Mouse (Mus musculus) limb, embryonic 11.5 days (tissue): Measurements from ENCODE around the gene Nubp2. TPM values are rescaled to one million over a fixed set of nuclear protein-coding genes. Genes with fewer than 3 reads are reported as not detected.

Experiments used
- ATAC-seq: fragments of 200-750 bp; cut with Nextera tagmentation; 2 replicates; pipeline ENCODE4 v1.8.0; 2017; ENCODE audit warnings: low read depth; ENCODE audit not compliant: insufficient number of reproducible peaks, low FRiP score, low TSS enrichment
- DNase-seq: peaks from one replicate; pipeline ENCODE4 v3.0.0-alpha.2; 2015; ENCODE audit warnings: low spot score
- H3K27ac ChIP-seq: fragments of 300-500 bp; sonication (generic); replicated peaks from 2 replicates; pipeline ENCODE4 v1.5.1; 2014; ENCODE audit warnings: low read depth, mild to moderate bottlenecking, low read length
- H3K27me3 ChIP-seq: fragments of 300-500 bp; sonication (generic); 2 replicates; pipeline ENCODE4 v1.6.1; 2014; ENCODE audit warnings: mild to moderate bottlenecking, low read length, mixed read lengths; ENCODE audit not compliant: control insufficient read depth, insufficient read depth
- H3K36me3 ChIP-seq: fragments of 300-500 bp; sonication (generic); 2 replicates; pipeline ENCODE4 v1.6.1; 2014; ENCODE audit warnings: mild to moderate bottlenecking, low read length, moderate library complexity, mixed read lengths; ENCODE audit not compliant: control insufficient read depth, insufficient read depth
- H3K4me1 ChIP-seq: fragments of 300-500 bp; sonication (generic); 2 replicates; pipeline ENCODE4 v1.6.1; 2014; ENCODE audit warnings: low read length, mixed read lengths; ENCODE audit not compliant: control insufficient read depth, insufficient read depth
- H3K4me2 ChIP-seq: fragments of 300-500 bp; sonication (generic); 2 replicates; pipeline ENCODE4 v1.6.1; 2014; ENCODE audit warnings: low read depth, mild to moderate bottlenecking, moderate library complexity; ENCODE audit not compliant: severe bottlenecking
- H3K4me3 ChIP-seq: fragments of 300-500 bp; sonication (generic); 2 replicates; pipeline ENCODE4 v1.5.1; 2014; ENCODE audit warnings: low read depth, low read length
- H3K9ac ChIP-seq: fragments of 300-500 bp; sonication (generic); 2 replicates; pipeline ENCODE4 v1.6.1; 2014; ENCODE audit warnings: mild to moderate bottlenecking, low read length
- H3K9me3 ChIP-seq: fragments of 300-500 bp; sonication (generic); 2 replicates; pipeline ENCODE4 v1.6.1; 2016; ENCODE audit warnings: low read length; ENCODE audit not compliant: control insufficient read depth
- WGBS: fragments of 180-500 bp; shearing (Covaris S2); extraction: QIAGEN DNeasy Blood & Tissue Kit; methylation state at CpG from one replicate; pipeline ENCODE4 v1.1.7; 2014; 5-methylcytosine and 5-hydroxymethylcytosine counted together
- polyA plus RNA-seq: library from polyadenylated mRNA; unstranded; fragments of >200 nt; fragmentation: Nextera tagmentation; extraction: Ambion mirVana; gene quantifications from 2 replicates; pipeline ENCODE4 v1.2.1, GENCODE M21; 2014

The Nubp2 gene
- polyA plus RNA-seq, 1 experiment from 2014 or later = 65.1 TPM

DNA sequence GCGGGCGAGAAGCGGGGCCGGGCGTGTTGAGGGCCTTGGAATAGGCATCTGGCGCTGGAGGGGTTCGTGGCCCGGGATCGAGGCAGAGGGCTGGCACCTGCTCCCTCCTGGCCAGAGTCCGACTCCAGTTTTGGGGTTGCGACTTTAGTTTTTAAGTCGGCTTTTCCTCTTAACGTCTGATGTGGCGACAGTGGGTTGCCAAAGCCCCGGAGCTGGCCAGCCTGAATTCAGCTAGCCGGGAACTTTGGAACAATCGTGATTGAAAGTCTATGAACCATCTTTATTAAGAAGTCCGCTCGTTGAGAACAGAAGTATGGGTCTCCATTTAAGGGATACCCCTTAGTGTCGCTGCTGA is 35.4 kb downstream of the Nubp2 start:
- no peak for DNase-seq
- ATAC-seq = no peak
- Histone ChIP-seq H3K4me3 (peak overlapping the region; percentile 67), H3K9me3 (no peaks in the 10 kb centered on the region), H3K9ac (peak overlapping the region; percentile 55), H3K4me1 (peaks cover 3% of the 10 kb centered on the region; the same call in 1 of the 2 replicates), H3K36me3 (no peaks in the 10 kb centered on the region), H3K4me2 (peak overlapping the region; percentile 87), H3K27me3 (0 out of 2 replicates have a peak, but pooled peaks cover 6% of the 10 kb centered on the region), H3K27ac (no peak overlapping the region)
- 3% methylated on average over 20 of the region's 20 CpGs for WGBS

DNA sequence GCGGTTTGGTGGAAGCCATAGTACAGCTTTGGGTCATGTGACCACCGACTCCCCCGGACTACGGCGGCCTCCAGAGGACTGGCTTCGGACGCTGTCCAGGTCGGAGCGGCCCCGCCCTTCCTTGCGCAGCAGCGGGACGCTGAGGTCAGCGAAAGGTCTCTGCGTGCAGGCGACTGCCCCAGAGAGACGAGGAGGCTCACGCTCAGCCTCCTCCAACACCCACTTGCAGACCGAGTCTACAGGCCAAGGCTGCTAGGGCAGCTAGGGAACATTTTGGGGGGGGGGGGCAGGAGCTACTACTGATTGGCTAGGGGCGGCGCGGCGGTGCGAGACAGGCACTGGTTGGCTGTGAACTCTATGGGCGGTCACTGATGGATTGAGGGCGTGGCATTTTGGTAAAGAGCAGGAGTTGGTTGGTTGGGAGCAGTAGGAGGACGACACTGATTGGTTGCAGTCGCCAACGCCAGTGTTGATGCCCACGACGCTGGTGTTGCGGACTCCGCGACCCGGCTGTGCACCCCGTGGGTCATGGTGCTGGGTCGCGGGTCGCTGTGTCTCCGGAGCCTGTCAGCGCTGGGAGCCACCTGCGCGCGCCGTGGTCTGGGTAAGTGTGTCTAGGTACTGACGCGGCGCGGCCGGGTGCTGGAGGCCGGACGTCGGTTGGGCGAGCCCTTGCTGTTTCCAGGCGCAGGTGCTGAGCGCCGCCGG is 35.9 kb downstream of the Nubp2 start, which contains the start of gene Fahd1:
Gene Fahd1 (minus strand): TSS at position 300 of the 708 bp plus-strand sequence.
- H3K27me3 ChIP-seq = 0 out of 2 replicates have a peak, but pooled peaks cover 6% of the 10 kb centered on the region
- no peaks in the 10 kb centered on the region for H3K9me3 ChIP-seq
- ATAC-seq (peak; percentile 99), DNase-seq (peak; percentile 95)
- H3K4me2 ChIP-seq = peak within 1 kb of the TSS; percentile 87
- H3K36me3 ChIP-seq = no peaks in the 10 kb centered on the region
- WGBS = under 1% methylated on average over 58 of the region's 58 CpGs
- H3K4me1 ChIP-seq = peaks cover 3% of the 10 kb centered on the region; the same call in 1 of the 2 replicates
- H3K27ac ChIP-seq = peak within 1 kb of the TSS; percentile 81
- peak within 1 kb of the TSS; percentile 72 for H3K9ac ChIP-seq
- peak within 1 kb of the TSS; percentile 67 for H3K4me3 ChIP-seq

DNA sequence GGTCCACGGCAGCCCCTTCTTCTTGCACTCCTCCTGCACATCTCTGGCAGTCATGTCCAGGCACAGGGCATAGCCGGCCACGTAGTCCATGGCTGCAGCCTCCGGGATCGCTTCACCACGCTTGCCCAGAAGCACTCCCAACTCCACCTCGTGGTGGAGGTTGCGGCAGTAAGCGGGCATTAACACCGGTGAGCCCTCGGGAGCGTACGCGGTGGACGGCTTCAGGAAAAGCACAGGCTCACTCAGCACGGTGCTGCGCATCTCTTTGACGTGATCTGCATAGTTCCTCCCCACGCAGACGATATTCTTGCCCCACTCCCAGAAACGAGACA is 36.5 kb downstream of the Nubp2 start:
- peak; percentile 62 for ATAC-seq
- WGBS = 1% methylated on average over 21 of the region's 21 CpGs

DNA sequence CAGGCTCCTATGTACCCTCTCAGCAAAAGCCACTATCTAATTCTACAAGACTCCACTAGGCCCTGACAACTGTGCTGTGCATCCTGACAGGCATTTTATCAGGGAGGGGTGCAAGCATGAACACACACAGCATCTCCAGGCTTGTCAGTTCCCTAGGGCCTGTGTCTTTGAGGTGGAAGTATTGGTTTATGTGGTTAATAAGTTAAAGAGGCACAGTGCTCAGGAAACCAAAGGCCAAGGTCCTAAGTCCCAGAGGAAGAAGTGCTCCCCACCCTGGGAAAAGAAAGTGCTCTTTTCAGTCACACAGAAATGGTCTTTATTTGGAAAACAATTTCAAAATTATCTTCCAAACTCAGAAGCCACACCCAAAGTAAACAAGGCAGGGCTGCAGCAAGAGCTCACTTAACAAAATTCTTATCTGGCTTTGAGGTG is 37.5 kb downstream of the Nubp2 start:
- H3K36me3 ChIP-seq = no peaks in the 10 kb centered on the region
- peaks cover 3% of the 10 kb centered on the region; the same call in 1 of the 2 replicates for H3K4me1 ChIP-seq
- no peaks in the 10 kb centered on the region for H3K9me3 ChIP-seq
- H3K4me3 ChIP-seq = no peak overlapping the region
- DNase-seq (no peak), ATAC-seq (no peak)
- H3K27ac ChIP-seq = no peak overlapping the region
- H3K4me2 ChIP-seq = peak overlapping the region; percentile 87; the same call in 1 of the 2 replicates
- H3K9ac ChIP-seq = no peak overlapping the region
- H3K27me3 ChIP-seq = 0 out of 2 replicates have a peak, but pooled peaks cover 6% of the 10 kb centered on the region

More for the DNA sequence above, 36.5 kb downstream of the Nubp2 start:
- Histone ChIP-seq H3K9ac (peak overlapping the region; percentile 72), H3K4me1 (peaks cover 3% of the 10 kb centered on the region; the same call in 1 of the 2 replicates), H3K4me2 (peak overlapping the region; percentile 87), H3K4me3 (peak overlapping the region; percentile 67), H3K36me3 (no peaks in the 10 kb centered on the region), H3K27me3 (0 out of 2 replicates have a peak, but pooled peaks cover 6% of the 10 kb centered on the region), H3K9me3 (no peaks in the 10 kb centered on the region), H3K27ac (peak overlapping the region; percentile 81)
- no peak for DNase-seq

DNA sequence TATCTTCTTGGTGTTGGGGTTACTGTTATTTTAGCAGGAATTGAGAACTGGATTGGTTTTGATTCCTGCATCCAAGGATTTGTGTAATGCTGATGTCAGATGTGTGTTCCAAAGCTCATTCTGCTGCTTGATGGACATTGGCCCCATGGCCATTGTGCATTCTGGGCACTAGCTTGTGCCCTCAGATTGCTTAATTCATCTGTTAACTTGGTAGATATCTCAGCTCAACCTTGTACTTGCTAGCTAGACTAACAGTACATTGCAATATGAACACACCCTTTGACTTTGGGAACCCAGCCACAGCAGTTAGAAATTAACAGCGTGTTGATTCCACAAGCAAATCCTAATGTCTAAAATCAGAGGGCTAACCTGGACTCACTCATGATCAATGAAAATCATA is 38.8 kb downstream of the Nubp2 start:
- Histone ChIP-seq H3K9me3 (no peaks in the 10 kb centered on the region), H3K27ac (no peak overlapping the region), H3K27me3 (0 out of 2 replicates have a peak, but pooled peaks cover 6% of the 10 kb centered on the region), H3K36me3 (no peaks in the 10 kb centered on the region), H3K4me1 (peaks cover 3% of the 10 kb centered on the region; the same call in 1 of the 2 replicates), H3K9ac (no peak overlapping the region), H3K4me2 (no peak overlapping the region), H3K4me3 (no peak overlapping the region)
- WGBS = 98% methylated on average over 1 of the region's 1 CpGs
- no peak for DNase-seq
- ATAC-seq = no peak

DNA sequence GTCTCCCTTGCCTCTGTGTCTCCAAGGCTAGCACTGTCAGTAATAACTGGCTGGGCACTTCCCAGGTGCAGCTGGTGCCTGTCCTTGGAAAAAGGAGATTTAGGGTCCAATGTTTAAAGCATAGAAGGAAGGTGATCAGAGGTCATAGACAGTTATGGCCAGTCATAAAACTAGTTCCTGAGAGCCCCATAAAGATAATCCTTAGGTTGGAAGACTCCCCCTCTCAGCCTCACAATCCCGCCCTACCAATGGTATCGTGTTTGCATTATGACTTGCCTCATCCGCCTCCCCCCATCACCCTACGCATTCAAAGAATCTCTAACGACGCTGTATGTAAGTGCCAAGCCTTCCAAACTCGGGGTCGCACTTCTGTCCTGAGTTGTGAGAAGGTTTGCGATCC is 41.6 kb downstream of the Nubp2 start:
- DNase-seq = no peak
- no peaks in the 10 kb centered on the region for H3K9me3 ChIP-seq
- no peak for ATAC-seq
- H3K4me3 ChIP-seq = no peak overlapping the region
- H3K9ac ChIP-seq = no peak overlapping the region
- WGBS = 32% methylated on average over 9 of the region's 9 CpGs
- no peaks in the 10 kb centered on the region for H3K36me3 ChIP-seq
- no peaks in the 10 kb centered on the region for H3K27me3 ChIP-seq
- H3K27ac ChIP-seq = no peak overlapping the region
- H3K4me2 ChIP-seq = no peak overlapping the region
- H3K4me1 ChIP-seq = peaks cover 3% of the 10 kb centered on the region; the same call in 1 of the 2 replicates

DNA sequence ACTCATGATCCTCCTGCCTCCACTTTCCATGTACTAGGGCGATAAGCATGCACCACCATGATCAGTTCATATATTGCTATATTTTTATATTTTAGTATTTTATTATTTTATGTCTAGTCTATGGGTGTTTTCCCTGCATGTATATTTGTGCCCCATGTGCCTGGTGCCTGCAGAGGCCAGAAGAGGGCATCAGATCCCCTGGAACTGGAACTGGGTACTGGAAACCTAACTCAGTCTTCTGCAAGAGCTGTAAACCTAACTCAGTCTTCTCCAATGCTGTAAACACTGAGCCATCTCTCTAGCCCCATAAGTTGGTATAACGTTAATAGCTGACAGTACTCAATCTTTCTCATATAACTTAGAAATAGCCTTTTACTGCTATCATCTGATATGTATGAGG is 43.5 kb downstream of the Nubp2 start:
- no peak for DNase-seq
- H3K36me3 ChIP-seq = no peaks in the 10 kb centered on the region
- no peaks in the 10 kb centered on the region for H3K27me3 ChIP-seq
- H3K27ac ChIP-seq = no peak overlapping the region
- no peak overlapping the region for H3K9ac ChIP-seq
- no peaks in the 10 kb centered on the region for H3K4me1 ChIP-seq
- no peak overlapping the region for H3K4me3 ChIP-seq
- no peak overlapping the region for H3K4me2 ChIP-seq
- ATAC-seq = no peak
- no peaks in the 10 kb centered on the region for H3K9me3 ChIP-seq
- WGBS = 61% methylated on average over 2 of the region's 2 CpGs

DNA sequence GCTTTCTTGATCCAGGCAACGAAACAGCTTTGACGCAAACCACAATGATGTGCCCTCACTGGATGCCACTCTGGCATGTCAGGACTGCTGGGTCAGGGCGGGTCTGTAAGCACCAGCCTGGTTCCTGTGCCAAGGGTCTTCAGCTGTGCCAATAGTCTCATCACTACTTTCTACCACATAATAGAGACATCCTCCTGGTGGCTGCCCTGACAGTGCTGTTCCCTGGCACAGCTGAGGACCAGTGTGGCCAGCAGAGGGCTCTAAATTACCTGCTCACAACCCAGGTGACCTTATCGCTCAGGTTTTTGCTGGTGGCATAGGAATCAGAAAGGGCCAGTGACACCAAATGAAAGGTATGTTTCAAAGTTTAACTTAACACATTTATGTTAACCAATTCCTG is 45.0 kb downstream of the Nubp2 start:
- Histone ChIP-seq H3K36me3 (no peaks in the 10 kb centered on the region), H3K9ac (no peak overlapping the region), H3K4me3 (no peak overlapping the region), H3K4me1 (no peaks in the 10 kb centered on the region), H3K9me3 (no peaks in the 10 kb centered on the region), H3K27ac (no peak overlapping the region), H3K4me2 (no peak overlapping the region), H3K27me3 (no peaks in the 10 kb centered on the region)
- DNase-seq (no peak), ATAC-seq (no peak)
- 50% methylated on average over 4 of the region's 4 CpGs for WGBS
